Mouse (Mus musculus) kidney, embryonic 16.5 days (tissue): ENCODE measurements at regions not wholly inside any gene's neighbourhood (a gene's known extent, or its start where the extent isn't known, plus 50 kb on each side); places are given as distances from the start of the nearest gene placed in this dataset.
"Not testable (repeated sequence)": the region's sequence is repeated elsewhere in the genome, so short reads cannot be mapped to it uniquely, and the experiment has no call there.

Source experiments
- ATAC-seq: fragments of 200-750 bp; cut with Nextera tagmentation; 2 replicates; pipeline ENCODE4 v1.8.0; 2017; ENCODE audit warnings: moderate TSS enrichment; ENCODE audit not compliant: low FRiP score, low TSS enrichment
- H3K27ac ChIP-seq: fragments of 300-500 bp; sonication (generic); 2 replicates; pipeline ENCODE4 v1.5.1; 2014; ENCODE audit warnings: low read length
- H3K27me3 ChIP-seq: fragments of 300-500 bp; sonication (generic); 2 replicates; pipeline ENCODE4 v1.6.1; 2014; ENCODE audit warnings: low read length, control low read depth, mixed read lengths; ENCODE audit not compliant: insufficient read depth
- H3K36me3 ChIP-seq: fragments of 300-500 bp; sonication (generic); 2 replicates; pipeline ENCODE4 v1.6.1; 2014; ENCODE audit warnings: low read length, control low read depth, mixed read lengths; ENCODE audit not compliant: insufficient read depth
- H3K4me1 ChIP-seq: fragments of 300-500 bp; sonication (generic); 2 replicates; pipeline ENCODE4 v1.6.1; 2014; ENCODE audit warnings: low read length, control low read depth, mixed read lengths; ENCODE audit not compliant: insufficient read depth
- H3K4me2 ChIP-seq: fragments of 300-500 bp; sonication (generic); replicated peaks from 2 replicates; pipeline ENCODE4 v1.6.1; 2014; ENCODE audit warnings: low read depth, low read length
- H3K4me3 ChIP-seq: fragments of 300-500 bp; sonication (generic); 2 replicates; pipeline ENCODE4 v1.5.1; 2014; ENCODE audit warnings: mild to moderate bottlenecking, low read length
- H3K9ac ChIP-seq: fragments of 300-500 bp; sonication (generic); replicated peaks from 2 replicates; pipeline ENCODE4 v1.6.1; 2014; ENCODE audit warnings: low read length
- H3K9me3 ChIP-seq: fragments of 300-500 bp; sonication (generic); 2 replicates; pipeline ENCODE4 v1.6.1; 2016; ENCODE audit warnings: low read length, control low read depth
- WGBS: fragments of 180-500 bp; shearing (Covaris S2); extraction: QIAGEN DNeasy Blood & Tissue Kit; methylation state at CpG from one replicate; pipeline ENCODE4 v1.1.7; 2014; 5-methylcytosine and 5-hydroxymethylcytosine counted together

DNA sequence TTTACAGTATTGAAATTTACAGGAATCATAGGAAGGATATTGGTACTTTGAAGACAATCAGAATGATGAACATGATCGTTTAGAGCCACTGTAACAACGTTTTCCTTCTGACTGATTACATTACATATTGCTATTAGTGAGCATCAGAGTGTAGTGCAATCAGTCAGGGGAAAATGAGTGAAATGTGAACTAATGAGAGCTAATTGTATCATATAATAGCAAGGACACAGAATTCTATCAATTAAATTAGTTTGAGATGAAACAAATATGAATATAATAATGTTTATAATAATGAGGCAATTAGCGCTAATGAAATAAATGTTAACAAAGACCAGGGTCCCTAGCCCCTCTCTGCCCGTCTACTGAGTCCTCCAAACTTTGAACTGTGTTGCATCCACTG lies 169.7 kb downstream of the Brms1l start:
- 80% methylated on average over 4 of the region's 4 CpGs for WGBS
- no peak overlapping the region for H3K4me3 ChIP-seq

DNA sequence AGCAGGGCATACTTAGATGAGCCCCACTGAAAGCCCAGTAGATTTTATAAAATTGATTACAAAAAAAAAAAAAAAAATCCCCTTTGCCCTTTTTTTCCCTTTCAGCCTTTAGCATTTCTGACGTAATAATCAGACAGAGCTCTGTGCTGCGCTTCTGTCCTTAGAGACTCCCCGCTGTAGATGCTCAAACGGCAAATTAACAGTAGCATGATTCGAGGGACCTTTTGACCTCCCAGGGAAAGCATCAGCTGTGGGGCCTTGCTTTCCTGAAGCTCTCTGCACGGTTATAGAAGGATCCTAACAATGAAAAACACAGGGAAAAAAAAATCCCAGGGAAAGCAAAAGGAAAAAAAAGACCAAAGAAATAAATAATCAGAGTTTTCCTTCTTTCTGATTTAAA lies 169.2 kb downstream of the Brms1l start:
- no peak for ATAC-seq
- 60% methylated on average over 6 of the region's 6 CpGs for WGBS
- Histone ChIP-seq H3K4me2 (no peak overlapping the region), H3K27ac (no peak overlapping the region), H3K27me3 (no peaks in the 10 kb centered on the region), H3K9ac (no peak overlapping the region), H3K9me3 (no peaks in the 10 kb centered on the region), H3K4me3 (no peak overlapping the region), H3K4me1 (no peaks in the 10 kb centered on the region), H3K36me3 (no peaks in the 10 kb centered on the region)

More for the DNA sequence above, 169.7 kb downstream of the Brms1l start:
- H3K27ac ChIP-seq: no peak overlapping the region
- no peak overlapping the region for H3K4me2 ChIP-seq
- ATAC-seq: no peak
- no peaks in the 10 kb centered on the region for H3K36me3 ChIP-seq
- no peaks in the 10 kb centered on the region for H3K4me1 ChIP-seq
- H3K9ac ChIP-seq: no peak overlapping the region
- H3K27me3 ChIP-seq: no peaks in the 10 kb centered on the region
- no peaks in the 10 kb centered on the region for H3K9me3 ChIP-seq

DNA sequence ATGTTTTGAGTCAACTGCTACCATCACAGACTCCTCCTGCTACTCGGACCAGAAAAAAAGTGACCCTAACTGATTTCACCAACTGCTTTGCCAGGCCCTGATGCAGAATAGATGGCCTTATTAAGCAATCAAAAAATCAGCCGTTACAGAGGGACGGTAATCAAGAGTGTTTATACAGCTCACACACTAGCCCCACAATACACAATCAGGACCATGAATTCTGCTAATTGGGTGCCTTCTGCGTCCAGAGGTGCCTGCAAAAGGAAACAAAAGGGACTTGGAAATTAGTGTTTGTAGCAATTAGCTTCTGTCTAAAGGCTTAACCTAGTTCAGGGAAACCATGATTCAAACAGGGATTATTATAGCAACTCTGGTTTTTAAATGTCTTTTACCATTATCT lies 168.4 kb downstream of the Brms1l start:
- Histone ChIP-seq H3K4me1 (no peaks in the 10 kb centered on the region), H3K4me3 (no peak overlapping the region), H3K27ac (no peak overlapping the region), H3K9ac (no peak overlapping the region), H3K9me3 (no peaks in the 10 kb centered on the region), H3K36me3 (no peaks in the 10 kb centered on the region), H3K27me3 (no peaks in the 10 kb centered on the region), H3K4me2 (no peak overlapping the region)
- 29% methylated on average over 4 of the region's 4 CpGs for WGBS
- no peak for ATAC-seq

DNA sequence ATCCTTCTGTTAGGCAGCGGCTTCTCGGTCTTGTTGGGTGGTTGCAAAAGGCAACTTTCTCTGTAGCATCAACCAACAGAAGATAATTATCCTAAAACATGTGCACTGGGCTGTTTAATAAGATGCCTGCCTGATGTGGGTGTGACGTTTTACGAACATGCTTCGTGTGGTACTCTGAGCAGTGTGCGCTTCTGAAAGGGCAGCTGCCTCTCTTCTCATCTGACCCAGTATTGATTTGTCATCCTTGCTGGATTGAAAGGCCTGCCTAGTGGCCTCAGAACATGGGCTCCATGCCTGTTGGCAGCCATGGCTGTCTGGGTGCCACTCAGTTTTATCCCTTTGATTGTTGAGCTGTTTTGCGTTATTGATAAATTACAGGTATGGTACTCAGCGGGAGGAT lies 167.4 kb downstream of the Brms1l start:
- Histone ChIP-seq H3K4me2 (no peak overlapping the region), H3K9me3 (no peaks in the 10 kb centered on the region), H3K4me1 (no peaks in the 10 kb centered on the region), H3K27me3 (no peaks in the 10 kb centered on the region), H3K4me3 (no peak overlapping the region), H3K27ac (no peak overlapping the region), H3K9ac (no peak overlapping the region), H3K36me3 (no peaks in the 10 kb centered on the region)
- ATAC-seq: no peak
- WGBS: 78% methylated on average over 8 of the region's 8 CpGs

DNA sequence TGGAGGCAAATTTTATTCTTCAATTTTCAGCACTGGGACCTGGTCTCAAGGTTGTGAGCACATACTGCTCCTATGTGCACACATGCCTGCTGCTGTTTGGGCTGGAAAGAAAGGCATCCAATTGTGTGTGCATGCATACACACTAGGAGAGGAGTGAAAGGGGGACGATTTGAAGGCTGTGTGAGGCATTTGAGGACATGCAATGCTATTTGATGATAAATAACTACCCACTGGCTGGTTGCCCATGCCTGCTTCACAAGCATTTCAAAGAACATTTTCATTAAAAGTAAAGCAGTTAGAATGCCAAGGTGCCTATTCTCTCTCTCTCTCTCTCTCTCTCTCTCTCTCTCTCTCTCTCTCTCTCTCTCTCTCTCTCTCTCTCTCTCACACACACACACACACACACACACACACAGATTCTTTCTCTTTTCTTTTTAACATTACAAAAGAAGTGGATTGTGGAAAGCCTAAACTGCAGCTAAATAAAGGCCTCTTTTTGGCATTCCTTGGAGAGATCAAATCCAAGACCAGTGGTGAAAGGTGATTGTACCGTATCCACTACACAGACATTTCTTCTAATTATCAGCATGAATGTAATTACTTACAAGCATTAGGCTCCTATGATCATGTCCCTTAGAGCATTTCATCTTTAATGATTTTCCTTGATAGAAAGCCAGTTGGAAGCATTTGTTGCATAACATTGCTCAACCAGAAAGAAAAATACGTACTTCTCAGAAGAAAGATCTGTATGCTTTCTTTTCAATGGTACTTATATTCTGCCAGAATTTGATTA lies 160.7 kb downstream of the Brms1l start:
- no peak overlapping the region for H3K27ac ChIP-seq
- no peak overlapping the region for H3K4me2 ChIP-seq
- no peaks in the 10 kb centered on the region for H3K27me3 ChIP-seq
- no peak overlapping the region for H3K4me3 ChIP-seq
- H3K9ac ChIP-seq: no peak overlapping the region
- WGBS: 72% methylated on average over 3 of the region's 3 CpGs
- no peaks in the 10 kb centered on the region for H3K4me1 ChIP-seq
- H3K9me3 ChIP-seq: no peaks in the 10 kb centered on the region
- no peak for ATAC-seq
- H3K36me3 ChIP-seq: no peaks in the 10 kb centered on the region

DNA sequence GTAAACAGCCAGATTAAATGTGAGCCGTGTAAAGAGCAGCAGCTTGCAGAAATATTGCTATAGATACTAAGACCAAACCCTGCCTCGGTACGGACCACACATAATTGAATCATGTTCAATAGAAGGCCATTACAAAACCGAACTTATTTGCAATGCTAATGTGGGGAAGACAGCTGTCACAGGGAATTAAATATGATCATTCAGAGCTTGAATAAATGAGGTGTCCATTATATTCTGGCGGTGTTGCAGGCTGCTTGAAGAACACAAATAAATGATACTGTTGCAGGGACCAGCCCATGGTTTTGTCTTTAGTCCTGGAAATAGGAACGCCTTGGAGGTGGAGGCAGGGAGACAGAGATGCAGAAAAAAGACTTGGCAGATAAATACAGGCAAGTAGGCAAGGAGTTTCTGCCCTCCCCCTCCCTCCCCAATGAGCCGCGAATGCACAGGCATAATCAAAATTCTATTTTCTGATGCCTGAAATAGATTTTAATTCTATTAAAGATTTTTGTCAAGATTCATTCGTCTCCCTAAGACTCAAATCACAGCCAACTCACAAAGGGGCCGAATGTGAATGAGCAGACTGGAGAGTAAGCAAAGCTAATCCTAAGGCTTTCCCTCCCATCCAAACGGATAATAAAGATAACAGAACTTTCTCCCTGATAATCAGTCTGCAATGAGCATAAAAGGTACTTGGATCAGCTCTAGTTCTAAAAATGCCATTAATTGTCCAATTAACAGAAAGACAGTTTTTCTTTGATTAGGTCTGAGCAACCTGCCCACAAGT lies 147.6 kb downstream of the Brms1l start:
- Histone ChIP-seq H3K4me3 (no peak overlapping the region), H3K27me3 (no peaks in the 10 kb centered on the region), H3K9ac (no peak overlapping the region), H3K4me1 (no peaks in the 10 kb centered on the region), H3K4me2 (no peak overlapping the region), H3K9me3 (no peaks in the 10 kb centered on the region), H3K36me3 (no peaks in the 10 kb centered on the region), H3K27ac (no peak overlapping the region)
- 74% methylated on average over 11 of the region's 11 CpGs for WGBS
- ATAC-seq: no peak

DNA sequence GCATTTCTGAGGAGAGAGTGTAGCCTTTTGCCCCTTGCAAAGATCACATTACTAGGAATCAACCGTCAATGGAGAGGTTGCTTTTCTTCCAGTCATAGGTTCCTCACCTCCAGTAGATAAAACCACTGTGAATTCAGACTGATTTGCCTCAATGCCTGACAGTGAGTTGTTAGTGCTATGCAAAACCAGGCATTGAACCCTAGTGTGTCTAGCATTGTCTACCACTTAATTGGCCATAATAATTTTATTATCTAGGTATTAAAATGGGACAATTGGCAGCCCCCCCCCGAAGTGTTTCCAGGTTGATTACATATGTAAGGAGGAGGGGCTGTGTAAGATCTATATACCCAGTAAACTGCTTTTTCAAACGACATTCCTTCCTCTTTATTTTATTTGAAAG lies 147.0 kb downstream of the Brms1l start:
- WGBS: 55% methylated on average over 3 of the region's 3 CpGs
- no peak for ATAC-seq
- Histone ChIP-seq H3K36me3 (no peaks in the 10 kb centered on the region), H3K4me1 (no peaks in the 10 kb centered on the region), H3K9me3 (no peaks in the 10 kb centered on the region), H3K4me2 (no peak overlapping the region), H3K27me3 (no peaks in the 10 kb centered on the region), H3K9ac (no peak overlapping the region), H3K27ac (no peak overlapping the region), H3K4me3 (no peak overlapping the region)

DNA sequence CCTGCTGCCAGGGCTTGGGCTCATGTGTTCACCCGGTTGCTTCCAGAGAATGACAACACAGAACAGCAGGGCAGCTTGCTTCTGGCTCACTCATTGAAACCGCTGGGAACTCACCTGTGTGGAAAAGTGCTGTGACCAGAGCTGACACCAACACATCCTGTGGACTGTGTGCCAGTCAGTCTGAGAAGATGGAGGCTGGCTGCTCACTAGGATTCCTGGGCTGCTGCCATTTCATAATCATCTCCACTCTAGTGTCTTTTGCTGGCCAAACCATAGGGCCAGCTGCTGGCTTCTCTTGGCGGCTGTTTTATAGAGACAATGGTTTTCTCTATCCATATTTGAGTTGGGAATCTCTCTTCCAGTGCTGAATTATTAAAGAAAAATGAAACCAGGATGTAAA lies 138.1 kb downstream of the Brms1l start:
- H3K27ac ChIP-seq: no peak overlapping the region
- no peak overlapping the region for H3K4me2 ChIP-seq
- no peaks in the 10 kb centered on the region for H3K9me3 ChIP-seq
- no peak for ATAC-seq
- no peak overlapping the region for H3K4me3 ChIP-seq
- H3K9ac ChIP-seq: no peak overlapping the region
- WGBS: 82% methylated on average over 3 of the region's 3 CpGs
- no peaks in the 10 kb centered on the region for H3K36me3 ChIP-seq
- H3K4me1 ChIP-seq: no peaks in the 10 kb centered on the region
- no peaks in the 10 kb centered on the region for H3K27me3 ChIP-seq

DNA sequence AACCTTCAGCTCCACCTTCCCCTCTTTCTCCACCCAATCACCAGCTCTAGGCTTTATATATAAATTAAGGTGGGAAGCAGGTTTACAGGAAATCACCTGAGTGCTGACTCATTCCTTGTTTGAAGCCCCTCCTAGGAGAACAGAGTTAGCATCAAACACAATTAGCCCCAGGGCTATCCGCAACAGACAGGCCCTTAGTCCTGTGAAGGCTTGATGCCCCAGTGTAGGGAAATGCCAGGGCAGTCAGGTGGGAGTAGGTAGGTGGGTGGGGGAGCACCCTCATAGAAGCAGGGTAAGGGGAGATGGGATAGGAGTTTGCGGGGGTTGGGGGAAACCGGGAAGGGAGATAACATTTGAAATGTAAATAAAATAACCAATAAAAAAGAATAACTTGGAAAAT lies 123.2 kb downstream of the Brms1l start:
- H3K36me3 ChIP-seq, H3K9ac ChIP-seq, H3K4me3 ChIP-seq, H3K4me1 ChIP-seq, H3K9me3 ChIP-seq, H3K4me2 ChIP-seq, H3K27me3 ChIP-seq, H3K27ac ChIP-seq, ATAC-seq: not testable (repeated sequence)
- WGBS: 88% methylated on average over 3 of the region's 3 CpGs

DNA sequence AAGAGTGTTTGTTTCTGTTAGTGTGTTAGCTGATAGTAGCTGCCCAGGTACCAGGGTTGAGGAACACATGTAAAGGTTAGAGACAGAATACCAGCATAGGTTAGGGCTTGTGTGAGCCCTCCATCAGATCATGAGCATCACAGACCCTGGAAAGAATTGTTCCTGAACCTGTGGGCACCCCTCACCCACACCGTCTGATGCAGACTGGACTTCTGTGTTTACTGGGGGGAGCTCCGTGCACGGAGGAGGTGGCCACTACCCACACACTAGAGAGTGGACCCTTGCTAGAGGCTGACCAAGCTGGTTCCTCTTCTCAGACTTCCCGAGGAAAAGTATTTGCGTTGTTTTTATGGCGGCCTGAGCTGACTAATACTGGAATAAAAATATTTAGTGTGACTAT lies 104.4 kb downstream of the Brms1l start:
- 87% methylated on average over 6 of the region's 6 CpGs for WGBS

More for the DNA sequence above, 104.4 kb downstream of the Brms1l start:
- ATAC-seq: no peak
- Histone ChIP-seq H3K9me3 (no peaks in the 10 kb centered on the region), H3K4me1 (no peaks in the 10 kb centered on the region), H3K9ac (no peak overlapping the region), H3K36me3 (no peaks in the 10 kb centered on the region), H3K27me3 (no peaks in the 10 kb centered on the region), H3K4me3 (no peak overlapping the region), H3K27ac (no peak overlapping the region), H3K4me2 (no peak overlapping the region)
